Mouse (Mus musculus) ovary, postnatal 36 days (tissue): ENCODE measurements around the gene Cenpv.

Experiments used
- DNase-seq: peaks from one replicate; pipeline ENCODE4 v3.0.0; 2022; ENCODE audit warnings: low spot score, mixed read lengths

Cenpv gene

DNA sequence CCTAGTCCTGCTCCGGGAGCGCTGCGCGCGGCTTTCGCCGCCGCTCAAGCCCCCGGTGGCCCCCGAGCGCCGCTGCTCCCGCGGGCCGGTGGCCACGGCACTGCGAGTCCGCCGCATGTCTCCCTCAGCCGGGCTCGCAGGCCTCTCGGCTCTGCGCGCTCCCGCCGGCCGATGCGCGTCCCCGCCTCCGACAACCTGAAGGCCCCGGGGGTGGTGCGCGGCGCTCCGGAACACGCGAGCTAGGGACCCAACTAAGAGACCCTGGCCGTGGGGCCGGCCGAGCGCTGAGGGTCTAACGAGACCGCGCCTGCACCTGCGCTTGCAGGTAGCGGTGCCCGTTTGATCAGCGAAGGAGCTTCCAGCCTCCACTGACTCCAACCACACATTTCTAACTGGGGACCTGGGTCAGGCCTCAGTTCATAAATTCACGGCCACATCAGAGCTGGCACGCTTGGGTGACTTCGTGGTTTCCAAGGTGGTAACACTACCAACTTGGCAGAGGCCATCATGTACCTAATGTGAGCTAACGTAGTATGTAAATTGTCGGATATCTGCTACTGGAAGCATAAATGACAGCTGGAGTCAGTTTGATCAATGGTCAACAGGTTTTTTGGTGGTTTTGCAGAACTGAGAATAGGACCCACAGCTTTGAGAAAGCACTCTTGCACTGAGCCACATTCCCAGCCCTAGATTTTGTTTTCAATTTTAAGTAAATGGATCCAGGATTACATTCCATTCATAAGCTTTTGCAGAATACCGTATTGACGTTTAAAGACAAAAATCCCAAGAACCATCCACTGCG lies at the start of gene Cenpv:
Cenpv (minus strand) TSS at position 173 of the 802 bp plus-strand sequence.
- peak; percentile 81 for DNase-seq

DNA sequence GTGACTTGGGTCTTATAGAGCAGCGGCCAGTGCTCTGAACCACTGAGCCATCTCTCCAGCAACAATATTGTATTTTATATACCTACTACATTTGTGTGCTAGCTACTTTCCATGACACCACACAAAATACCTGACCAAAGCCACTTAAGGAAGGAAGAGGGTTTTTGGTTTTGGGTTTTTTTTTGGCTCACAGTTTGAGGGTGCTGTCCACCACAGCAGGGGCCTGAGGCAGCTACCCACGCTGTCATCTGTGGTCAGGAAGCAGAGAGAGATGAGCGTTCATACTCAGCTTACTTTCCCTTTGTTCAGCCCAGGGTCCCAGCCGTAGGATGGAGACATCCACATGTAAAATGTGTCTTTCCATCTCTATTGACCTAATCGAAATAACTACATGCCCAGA lies 48.0 kb upstream of the Cenpv start:
- no peak for DNase-seq

- DNase-seq, result no peak
These were observed 45.7 kb upstream of the Cenpv start for GRCm38 (mm10) chr11:62584671-62585206.

- DNase-seq, result no peak
These were observed 44.0 kb upstream of the Cenpv start for GRCm38 (mm10) chr11:62583031-62583430.

DNA sequence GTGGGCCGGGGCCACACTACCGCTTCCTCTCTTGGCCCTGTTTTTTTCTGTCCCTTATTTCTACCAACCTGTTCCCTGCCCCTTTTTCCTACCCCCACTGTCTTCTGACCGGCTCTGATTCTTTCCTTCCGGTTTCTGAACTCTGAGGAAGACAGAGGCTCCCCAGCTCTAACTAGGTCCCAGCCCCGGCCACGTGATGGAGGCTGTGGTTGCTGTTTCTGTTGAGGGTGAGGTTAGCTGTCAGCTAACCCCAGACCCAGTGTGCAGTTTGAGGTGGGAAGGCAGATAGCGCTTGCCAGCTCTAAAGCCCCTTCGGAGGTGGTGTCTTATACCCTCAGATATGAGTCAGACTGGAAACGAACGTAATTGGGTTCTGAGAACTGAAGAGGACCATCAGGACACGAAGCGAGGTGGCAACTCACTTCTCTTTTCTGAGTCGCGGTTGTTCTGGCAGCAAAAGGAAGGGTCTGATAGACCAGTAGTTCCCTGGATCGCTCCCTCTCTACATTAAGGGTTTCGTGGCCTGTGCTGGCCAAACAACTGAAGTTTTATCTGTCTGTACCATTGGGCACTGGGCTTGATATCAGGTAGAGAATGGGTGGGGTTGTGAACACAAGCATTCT lies 37.6 kb upstream of the Cenpv start:
- DNase-seq, result no peak

DNA sequence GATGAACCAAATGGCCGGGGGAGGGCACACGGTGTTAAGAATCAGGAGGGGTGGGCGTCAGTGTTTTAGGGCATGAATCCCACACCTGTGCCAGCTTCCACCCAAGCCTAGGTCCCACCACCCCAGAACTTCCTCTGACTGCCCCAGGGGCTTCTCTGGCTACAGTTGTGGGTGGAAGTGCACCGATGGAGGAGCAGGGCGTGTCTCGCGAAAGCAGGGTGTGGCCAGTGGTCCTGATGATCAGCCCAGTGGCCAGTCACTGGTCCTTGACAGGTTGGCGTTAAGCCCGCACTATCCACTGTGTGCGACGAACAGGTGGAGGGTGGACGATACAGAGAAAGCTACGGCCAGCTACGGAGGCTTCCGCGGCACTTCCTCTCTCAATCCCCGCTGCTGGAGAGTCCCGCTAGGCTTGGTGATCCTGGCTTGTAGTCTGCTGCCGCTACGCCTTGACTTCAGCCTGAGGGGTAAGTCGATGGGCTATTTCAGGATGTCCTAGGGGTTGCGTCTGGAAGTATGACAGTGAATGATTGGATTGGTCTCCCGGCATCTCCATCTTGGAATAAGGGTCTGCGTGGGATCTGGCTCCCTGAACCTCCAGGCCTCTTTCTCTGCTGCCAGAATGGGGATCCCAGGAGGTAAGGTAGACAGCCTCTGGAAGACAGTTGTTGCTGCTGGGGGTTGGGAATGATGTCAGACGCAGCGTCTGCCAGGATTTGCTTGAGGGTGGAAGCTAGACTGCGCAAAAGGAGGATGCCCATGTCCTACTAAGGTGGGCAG lies 36.8 kb upstream of the Cenpv start:
- peak; percentile 30 for DNase-seq

DNA sequence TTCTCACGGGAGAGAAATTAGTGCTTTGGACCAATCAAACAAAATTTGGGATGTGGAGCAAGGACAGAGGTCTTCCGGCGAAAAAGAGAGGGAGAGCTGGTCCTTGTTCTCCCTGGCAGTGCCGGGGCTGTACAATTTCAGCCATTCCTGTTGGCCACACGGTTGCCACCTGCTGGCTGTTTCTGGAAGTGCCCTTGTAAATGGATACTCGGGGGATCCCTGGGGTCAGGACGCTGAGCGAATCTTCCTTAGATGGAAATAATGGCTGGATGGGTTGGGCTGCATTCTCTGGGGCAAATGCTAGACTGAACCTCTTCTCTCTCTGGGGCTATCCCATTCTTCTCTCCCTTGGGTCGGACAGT lies 36.2 kb upstream of the Cenpv start:
- peak; percentile 81 for DNase-seq

DNA sequence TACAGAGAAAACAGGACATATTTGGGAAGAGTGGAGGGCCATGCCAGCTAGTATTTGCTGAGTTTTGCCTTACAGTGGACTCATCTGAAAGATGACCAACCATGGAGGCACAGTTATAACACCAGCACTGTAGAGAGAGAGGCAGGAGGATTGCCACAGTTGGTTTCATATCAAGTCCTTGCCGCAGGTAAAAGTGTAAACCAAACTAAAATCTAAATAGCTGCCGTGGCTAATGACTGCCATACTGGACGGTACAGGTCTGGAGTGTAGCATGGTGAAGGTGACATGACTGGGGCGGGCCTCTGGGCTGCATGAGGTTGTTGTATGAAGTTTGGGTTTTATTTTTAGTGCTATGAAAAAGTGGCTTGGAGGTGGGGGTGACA lies 35.6 kb upstream of the Cenpv start:
- no peak for DNase-seq

- no peak for DNase-seq
These were observed 35.1 kb upstream of the Cenpv start, which contains the start of gene Trpv2 for GRCm38 (mm10) chr11:62573959-62574702. Gene Trpv2 (plus strand): TSS chr11:62574486.

- DNase-seq, result no peak
These were observed 29.2 kb upstream of the Cenpv start for GRCm38 (mm10) chr11:62568300-62568699.

- no peak for DNase-seq
These were observed 27.1 kb upstream of the Cenpv start for GRCm38 (mm10) chr11:62566211-62566610.

- no peak for DNase-seq
These were observed 26.7 kb upstream of the Cenpv start for GRCm38 (mm10) chr11:62565747-62566146.

DNA sequence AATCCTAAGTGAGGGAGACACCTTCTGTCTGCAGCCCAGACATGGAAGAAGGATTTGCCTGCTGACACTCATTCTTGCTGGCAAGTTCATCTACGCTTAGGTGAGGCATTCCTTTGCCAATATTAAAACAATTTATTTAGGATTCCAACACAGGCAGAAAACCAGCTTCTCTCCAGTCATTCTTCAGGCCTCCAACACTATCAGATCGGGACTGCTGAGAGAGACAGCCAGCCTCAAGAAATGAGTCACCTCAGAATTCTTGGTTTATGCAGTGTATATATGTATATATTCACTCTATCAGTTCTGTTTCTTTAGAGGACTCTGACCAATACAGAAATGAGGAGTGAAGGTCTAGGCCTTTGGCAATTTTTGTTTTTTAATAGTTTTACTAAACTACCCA lies 24.5 kb upstream of the Cenpv start:
- no peak for DNase-seq

- peak; percentile 14 for DNase-seq
These were observed 21.5 kb upstream of the Cenpv start for GRCm38 (mm10) chr11:62560463-62561016.

DNA sequence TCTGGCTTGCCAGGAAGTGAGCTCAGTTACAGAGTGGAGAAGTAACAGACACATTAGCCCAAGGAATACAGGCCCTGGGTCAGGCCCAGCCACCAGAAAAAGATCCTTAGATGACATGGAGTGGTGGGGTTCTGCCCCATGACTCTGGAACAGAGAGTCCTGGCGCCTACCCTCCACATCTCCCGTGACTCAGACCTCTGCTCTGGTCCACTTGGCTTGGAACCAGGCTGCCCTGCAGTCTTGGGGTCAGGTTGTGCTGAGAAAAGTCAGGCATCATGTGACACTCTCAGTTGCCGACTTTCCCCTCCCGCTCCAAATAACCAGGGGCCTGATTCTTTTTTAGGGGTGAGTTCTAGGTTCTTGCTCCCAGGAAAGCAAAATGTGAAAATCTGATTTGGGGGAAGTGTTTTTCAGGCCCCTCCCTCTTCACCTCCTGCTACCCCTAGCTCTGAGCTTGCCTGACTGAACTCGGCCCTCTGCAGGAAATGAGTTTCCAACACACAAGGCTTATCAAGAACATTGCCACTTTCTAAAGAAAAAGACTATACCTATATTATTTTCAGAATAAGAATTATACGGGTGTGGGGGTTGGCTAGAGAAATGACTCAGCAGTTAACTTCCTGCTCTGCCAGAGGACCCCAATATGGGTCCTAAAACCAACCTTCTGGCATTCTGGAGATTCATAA lies 20.0 kb upstream of the Cenpv start:
- peak; percentile 49 for DNase-seq

- no peak for DNase-seq
These were observed 19.1 kb upstream of the Cenpv start for GRCm38 (mm10) chr11:62558152-62558551.

GRCm38 (mm10) chr11:62557205-62557604 lies 18.1 kb upstream of the Cenpv start:
- no peak for DNase-seq

DNA sequence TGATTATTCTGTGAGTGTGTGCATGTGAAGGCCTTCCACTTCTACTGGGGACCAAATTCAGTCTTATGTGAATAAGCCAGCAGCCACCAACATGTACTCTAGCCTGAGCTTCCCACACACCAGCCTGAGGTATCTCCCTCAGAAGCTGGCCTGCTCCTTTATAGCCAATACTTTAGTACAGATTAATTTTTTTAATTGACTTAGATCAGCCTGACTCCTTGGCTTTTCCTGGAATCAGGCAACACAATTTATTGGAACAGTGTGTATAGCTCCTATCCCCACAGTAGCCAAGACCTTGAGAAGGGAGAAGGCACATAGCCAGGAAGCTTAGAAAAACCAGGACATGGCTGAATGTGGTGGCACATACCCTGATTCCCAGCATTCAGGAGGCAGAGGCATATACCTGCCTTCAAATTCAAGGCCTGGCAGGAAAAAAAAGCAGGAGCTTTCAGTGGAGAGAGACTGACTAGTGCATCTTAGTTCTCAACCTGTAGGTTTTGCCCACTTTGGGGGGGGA lies 16.9 kb upstream of the Cenpv start:
- DNase-seq, result no peak

GRCm38 (mm10) chr11:62554934-62555517 lies 16.0 kb upstream of the Cenpv start:
- no peak for DNase-seq

DNA sequence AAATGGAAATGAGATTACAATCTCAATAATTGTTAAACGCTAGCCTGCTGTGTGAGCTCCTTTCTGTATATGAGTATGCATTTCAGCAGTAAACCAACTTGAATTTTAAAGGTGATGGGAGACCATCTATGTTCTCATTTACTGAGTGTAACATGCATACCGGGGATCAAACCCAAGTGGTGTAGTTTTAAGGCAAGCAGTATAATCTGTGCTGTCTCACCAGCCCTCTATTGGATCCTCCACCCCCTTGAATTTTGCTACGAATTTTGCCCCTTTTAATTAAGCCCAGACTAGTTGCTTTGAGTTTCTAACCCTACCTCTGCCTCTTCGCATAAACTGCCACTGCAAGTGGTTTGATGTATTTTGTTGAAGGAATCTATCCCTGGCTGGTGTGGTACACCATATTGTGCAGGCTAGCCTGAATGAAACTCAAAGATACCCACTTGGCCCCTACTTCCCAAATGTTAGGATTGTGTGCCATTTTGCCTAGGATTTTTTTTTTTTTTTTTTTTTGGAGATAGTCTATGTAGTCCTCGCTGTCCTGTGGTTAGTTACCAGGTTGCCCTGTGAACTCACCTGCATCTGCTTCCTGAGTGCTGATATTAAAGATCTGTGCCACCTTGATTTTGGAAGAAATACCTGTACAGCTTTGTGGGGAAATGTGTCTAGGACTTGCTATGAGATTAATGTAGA lies 15.2 kb upstream of the Cenpv start:
- no peak for DNase-seq
